Mouse (Mus musculus) NIH3T3 (cell line): ENCODE measurements around the gene Map2k5.

Source experiments
- DNase-seq: peaks from one replicate; pipeline ENCODE4 v3.0.0-alpha.2; 2012; ENCODE audit warnings: low read depth

Gene Map2k5

GRCm38 (mm10) chr9:63123451-63124438 is 254.0 kb downstream of the Map2k5 start:
- DNase-seq, result peak; percentile 95

DNA sequence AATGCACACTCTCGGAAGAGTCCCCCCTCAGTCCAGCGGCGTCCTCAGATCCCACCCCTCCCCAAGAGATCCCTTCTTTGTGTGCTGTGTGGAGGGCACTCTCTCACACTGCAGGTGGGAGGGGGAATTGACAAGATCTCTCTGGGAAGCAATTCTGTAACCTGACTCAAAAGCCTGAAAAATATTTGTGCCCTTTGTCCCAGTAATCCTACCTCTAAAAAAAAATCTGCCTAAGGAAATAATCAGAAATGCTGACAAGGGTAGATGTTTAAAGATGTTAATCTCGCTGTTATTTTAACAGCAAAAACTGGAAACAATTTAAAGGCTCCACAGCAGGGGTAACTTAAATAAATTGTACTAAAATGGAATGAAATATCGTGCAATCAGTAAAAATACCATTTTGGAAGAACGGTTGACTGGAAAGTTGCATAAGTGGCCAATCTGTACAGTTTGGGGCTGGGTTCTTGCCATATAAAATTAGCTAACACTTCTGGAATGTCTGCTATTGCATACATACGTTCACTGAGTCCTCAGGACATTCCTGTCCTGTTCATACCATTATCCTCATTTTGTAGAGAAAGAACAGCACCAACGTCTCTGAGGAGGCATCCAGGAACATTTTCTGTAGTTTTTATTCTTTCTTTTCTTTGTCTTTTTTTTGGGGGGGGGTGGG is 255.4 kb downstream of the Map2k5 start:
- DNase-seq, result peak; percentile 78

GRCm38 (mm10) chr9:63118385-63118784 is 259.3 kb downstream of the Map2k5 start:
- DNase-seq, result no peak
